Mouse (Mus musculus): Measurements from ENCODE around the gene Esyt1. TPM values are rescaled to one million over a fixed set of nuclear protein-coding genes. Genes with fewer than 3 reads are reported as not detected.

Gene Esyt1
- polyA plus RNA-seq, 1 experiment from 2014 or later: 10.9 TPM

- 64% methylated on average over 5 of the region's 5 CpGs for WGBS
- Histone ChIP-seq H3K4me1 (ENCODE audit: control insufficient read depth, insufficient read depth, low read length) (peaks cover 24% of the 10 kb centered on the region), H3K4me3 (replicated peaks; ENCODE audit: low read depth, low read length) (0 out of 2 replicates have a peak overlapping the region, but pooled peaks have one; percentile 81), H3K9ac (replicated peaks; ENCODE audit: low read length) (no peak overlapping the region; the same call in 1 of the 2 replicates), H3K27ac (replicated peaks; ENCODE audit: low read depth, low read length) (no peak overlapping the region), H3K9me3 (ENCODE audit: control insufficient read depth, low read length) (no peaks in the 10 kb centered on the region), H3K27me3 (ENCODE audit: control insufficient read depth, insufficient read depth, low read length) (no peaks in the 10 kb centered on the region), H3K4me2 (ENCODE audit: low read length) (no peak overlapping the region), H3K36me3 (ENCODE audit: control insufficient read depth, insufficient read depth, low read length) (peaks cover 60% of the 10 kb centered on the region)
- DNase-seq: no peak
- ATAC-seq (ENCODE audit: low FRiP score, low TSS enrichment): no peak
Observed at GRCm38 (mm10) chr10:128490912-128491311, 34.8 kb downstream of the Esyt1 start.

GRCm38 (mm10) chr10:128490232-128490631, 35.4 kb downstream of the Esyt1 start:
- H3K4me1 ChIP-seq (ENCODE audit: control insufficient read depth, insufficient read depth, low read length): peaks cover 24% of the 10 kb centered on the region
- ATAC-seq (ENCODE audit: low FRiP score, low TSS enrichment) (no peak), DNase-seq (no peak)
- H3K27me3 ChIP-seq (ENCODE audit: control insufficient read depth, insufficient read depth, low read length): no peaks in the 10 kb centered on the region
- H3K4me2 ChIP-seq (ENCODE audit: low read length): no peak overlapping the region
- H3K36me3 ChIP-seq (ENCODE audit: control insufficient read depth, insufficient read depth, low read length): peaks cover 67% of the 10 kb centered on the region
- WGBS: 77% methylated on average over 5 of the region's 5 CpGs
- no peaks in the 10 kb centered on the region for H3K9me3 ChIP-seq (ENCODE audit: control insufficient read depth, low read length)
- no peak overlapping the region for H3K9ac ChIP-seq (replicated peaks; ENCODE audit: low read length)
- no peak overlapping the region for H3K27ac ChIP-seq (replicated peaks; ENCODE audit: low read depth, low read length)
- no peak overlapping the region for H3K4me3 ChIP-seq (replicated peaks; ENCODE audit: low read depth, low read length)

DNA sequence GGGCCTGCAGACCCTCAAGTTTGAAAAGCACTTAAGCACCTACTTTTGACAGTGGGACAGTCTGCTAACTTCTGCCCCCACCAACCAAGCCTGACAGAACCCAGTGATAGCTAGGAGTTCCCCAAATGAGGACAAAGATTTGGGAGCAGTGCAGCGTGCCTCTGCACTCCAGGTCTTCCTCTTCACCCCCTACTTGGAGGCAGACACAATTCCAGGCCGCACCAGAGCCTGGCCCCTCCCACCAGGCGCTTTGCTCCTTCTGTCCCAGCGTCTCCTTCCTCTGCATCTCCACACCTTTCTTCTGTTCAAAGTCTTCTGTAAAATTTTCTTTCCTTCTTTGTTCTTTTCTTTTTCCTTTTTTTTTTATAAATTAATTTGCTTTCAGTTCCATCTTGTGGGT, 35.9 kb downstream of the Esyt1 start:
- Histone ChIP-seq H3K36me3 (ENCODE audit: control insufficient read depth, insufficient read depth, low read length) (peaks cover 70% of the 10 kb centered on the region), H3K27ac (replicated peaks; ENCODE audit: low read depth, low read length) (no peak overlapping the region), H3K27me3 (ENCODE audit: control insufficient read depth, insufficient read depth, low read length) (no peaks in the 10 kb centered on the region), H3K4me2 (ENCODE audit: low read length) (no peak overlapping the region), H3K9ac (replicated peaks; ENCODE audit: low read length) (no peak overlapping the region), H3K4me3 (replicated peaks; ENCODE audit: low read depth, low read length) (no peak overlapping the region), H3K9me3 (ENCODE audit: control insufficient read depth, low read length) (no peaks in the 10 kb centered on the region), H3K4me1 (ENCODE audit: control insufficient read depth, insufficient read depth, low read length) (peaks cover 21% of the 10 kb centered on the region)
- WGBS: 60% methylated on average over 4 of the region's 4 CpGs
- ATAC-seq (ENCODE audit: low FRiP score, low TSS enrichment): no peak
- DNase-seq: no peak

DNA sequence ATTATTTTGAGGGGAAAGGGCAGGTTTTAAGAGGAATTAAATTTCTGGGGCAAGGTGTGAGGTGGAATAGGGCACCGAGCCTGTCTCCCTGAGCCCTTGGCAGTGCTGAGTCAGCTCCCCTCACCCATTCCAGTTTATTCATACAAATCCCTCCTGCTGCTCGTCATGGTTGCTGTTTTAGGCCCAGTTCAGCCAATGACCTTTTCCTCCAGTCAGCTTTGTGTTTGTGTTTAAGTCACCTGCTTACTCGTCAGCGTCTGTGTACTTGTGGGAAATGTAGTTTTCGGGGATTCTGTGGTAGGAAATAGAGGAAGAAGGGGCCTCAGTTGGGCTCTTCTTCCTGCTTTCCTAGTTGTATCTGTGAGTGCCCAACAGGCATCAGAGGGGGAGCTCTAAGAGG, 36.3 kb downstream of the Esyt1 start:
- 73% methylated on average over 5 of the region's 5 CpGs for WGBS
- Histone ChIP-seq H3K27ac (replicated peaks; ENCODE audit: low read depth, low read length) (no peak overlapping the region), H3K9ac (replicated peaks; ENCODE audit: low read length) (no peak overlapping the region), H3K27me3 (ENCODE audit: control insufficient read depth, insufficient read depth, low read length) (no peaks in the 10 kb centered on the region), H3K9me3 (ENCODE audit: control insufficient read depth, low read length) (no peaks in the 10 kb centered on the region), H3K36me3 (ENCODE audit: control insufficient read depth, insufficient read depth, low read length) (peaks cover 71% of the 10 kb centered on the region), H3K4me2 (ENCODE audit: low read length) (no peak overlapping the region), H3K4me1 (ENCODE audit: control insufficient read depth, insufficient read depth, low read length) (peaks cover 17% of the 10 kb centered on the region), H3K4me3 (replicated peaks; ENCODE audit: low read depth, low read length) (no peak overlapping the region)
- ATAC-seq (ENCODE audit: low FRiP score, low TSS enrichment) (no peak), DNase-seq (peak; percentile 6)

GRCm38 (mm10) chr10:128488776-128489175, 36.9 kb downstream of the Esyt1 start:
- 87% methylated on average over 4 of the region's 4 CpGs for WGBS
- Histone ChIP-seq H3K4me2 (ENCODE audit: low read length) (no peak overlapping the region), H3K36me3 (ENCODE audit: control insufficient read depth, insufficient read depth, low read length) (peaks cover 77% of the 10 kb centered on the region), H3K4me3 (replicated peaks; ENCODE audit: low read depth, low read length) (no peak overlapping the region), H3K9me3 (ENCODE audit: control insufficient read depth, low read length) (no peaks in the 10 kb centered on the region), H3K4me1 (ENCODE audit: control insufficient read depth, insufficient read depth, low read length) (peaks cover 17% of the 10 kb centered on the region), H3K27ac (replicated peaks; ENCODE audit: low read depth, low read length) (no peak overlapping the region), H3K27me3 (ENCODE audit: control insufficient read depth, insufficient read depth, low read length) (no peaks in the 10 kb centered on the region), H3K9ac (replicated peaks; ENCODE audit: low read length) (no peak overlapping the region)
- no peak for DNase-seq
- no peak for ATAC-seq (ENCODE audit: low FRiP score, low TSS enrichment)

DNA sequence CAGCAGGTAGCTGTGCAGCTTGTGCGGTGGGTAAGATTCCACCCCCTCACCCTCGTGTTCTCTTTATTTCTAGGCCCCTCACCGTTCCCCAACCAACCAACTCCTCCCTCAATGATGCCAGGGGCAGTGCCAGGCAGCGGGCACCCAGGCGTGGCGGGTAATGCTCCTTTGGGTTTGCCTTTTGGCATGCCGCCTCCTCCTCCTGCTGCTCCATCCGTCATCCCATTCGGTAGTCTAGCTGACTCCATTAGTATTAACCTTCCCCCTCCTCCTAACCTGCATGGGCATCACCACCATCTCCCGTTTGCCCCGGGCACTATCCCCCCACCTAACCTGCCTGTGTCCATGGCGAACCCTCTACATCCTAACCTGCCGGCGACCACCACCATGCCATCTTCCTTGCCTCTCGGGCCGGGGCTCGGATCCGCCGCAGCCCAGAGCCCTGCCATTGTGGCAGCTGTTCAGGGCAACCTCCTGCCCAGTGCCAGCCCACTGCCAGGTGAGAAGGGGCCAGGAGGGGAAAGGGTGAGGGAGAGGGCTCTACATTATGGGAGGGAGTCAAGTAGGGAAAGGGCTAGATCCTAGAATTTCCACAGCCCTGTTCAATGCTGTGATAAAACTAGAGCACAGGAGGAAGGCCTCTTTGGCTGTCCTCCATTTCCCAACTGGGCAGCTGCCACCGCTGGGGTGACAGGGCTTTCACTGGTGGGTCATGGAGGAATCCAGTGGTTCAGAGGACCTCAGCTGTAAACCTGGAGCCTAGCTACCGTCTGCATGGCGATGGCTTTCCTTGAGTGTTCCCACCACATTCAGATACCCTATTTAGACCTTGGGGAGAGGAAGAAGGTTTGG, 37.6 kb downstream of the Esyt1 start:
- H3K36me3 ChIP-seq (ENCODE audit: control insufficient read depth, insufficient read depth, low read length): peaks cover 84% of the 10 kb centered on the region
- H3K4me3 ChIP-seq (replicated peaks; ENCODE audit: low read depth, low read length): no peak overlapping the region
- WGBS: 94% methylated on average over 22 of the region's 22 CpGs
- no peaks in the 10 kb centered on the region for H3K9me3 ChIP-seq (ENCODE audit: control insufficient read depth, low read length)
- ATAC-seq (ENCODE audit: low FRiP score, low TSS enrichment) (no peak), DNase-seq (no peak)
- no peak overlapping the region for H3K4me2 ChIP-seq (ENCODE audit: low read length)
- H3K27ac ChIP-seq (replicated peaks; ENCODE audit: low read depth, low read length): no peak overlapping the region
- no peaks in the 10 kb centered on the region for H3K27me3 ChIP-seq (ENCODE audit: control insufficient read depth, insufficient read depth, low read length)
- H3K4me1 ChIP-seq (ENCODE audit: control insufficient read depth, insufficient read depth, low read length): peaks cover 17% of the 10 kb centered on the region
- no peak overlapping the region for H3K9ac ChIP-seq (replicated peaks; ENCODE audit: low read length)

GRCm38 (mm10) chr10:128486370-128486769, 39.3 kb downstream of the Esyt1 start:
- Histone ChIP-seq H3K27me3 (ENCODE audit: control insufficient read depth, insufficient read depth, low read length) (no peaks in the 10 kb centered on the region), H3K36me3 (ENCODE audit: control insufficient read depth, insufficient read depth, low read length) (peaks cover 95% of the 10 kb centered on the region), H3K4me3 (replicated peaks; ENCODE audit: low read depth, low read length) (no peak overlapping the region), H3K9ac (replicated peaks; ENCODE audit: low read length) (no peak overlapping the region), H3K9me3 (ENCODE audit: control insufficient read depth, low read length) (no peaks in the 10 kb centered on the region), H3K27ac (replicated peaks; ENCODE audit: low read depth, low read length) (no peak overlapping the region), H3K4me2 (ENCODE audit: low read length) (no peak overlapping the region), H3K4me1 (ENCODE audit: control insufficient read depth, insufficient read depth, low read length) (peaks cover 5% of the 10 kb centered on the region)
- DNase-seq: no peak
- ATAC-seq (ENCODE audit: low FRiP score, low TSS enrichment): no peak
- WGBS: 94% methylated on average over 7 of the region's 7 CpGs

GRCm38 (mm10) chr10:128474366-128474765, 51.3 kb downstream of the Esyt1 start:
- DNase-seq: no peak
- ATAC-seq (ENCODE audit: low FRiP score, low TSS enrichment): no peak
- Histone ChIP-seq H3K9ac (replicated peaks; ENCODE audit: low read length) (no peak overlapping the region), H3K4me1 (ENCODE audit: control insufficient read depth, insufficient read depth, low read length) (no peaks in the 10 kb centered on the region), H3K36me3 (ENCODE audit: control insufficient read depth, insufficient read depth, low read length) (peaks cover 96% of the 10 kb centered on the region), H3K27me3 (ENCODE audit: control insufficient read depth, insufficient read depth, low read length) (no peaks in the 10 kb centered on the region), H3K4me2 (ENCODE audit: low read length) (no peak overlapping the region), H3K27ac (replicated peaks; ENCODE audit: low read depth, low read length) (no peak overlapping the region), H3K4me3 (replicated peaks; ENCODE audit: low read depth, low read length) (no peak overlapping the region), H3K9me3 (ENCODE audit: control insufficient read depth, low read length) (no peaks in the 10 kb centered on the region)
- 92% methylated on average over 12 of the region's 12 CpGs for WGBS

DNA sequence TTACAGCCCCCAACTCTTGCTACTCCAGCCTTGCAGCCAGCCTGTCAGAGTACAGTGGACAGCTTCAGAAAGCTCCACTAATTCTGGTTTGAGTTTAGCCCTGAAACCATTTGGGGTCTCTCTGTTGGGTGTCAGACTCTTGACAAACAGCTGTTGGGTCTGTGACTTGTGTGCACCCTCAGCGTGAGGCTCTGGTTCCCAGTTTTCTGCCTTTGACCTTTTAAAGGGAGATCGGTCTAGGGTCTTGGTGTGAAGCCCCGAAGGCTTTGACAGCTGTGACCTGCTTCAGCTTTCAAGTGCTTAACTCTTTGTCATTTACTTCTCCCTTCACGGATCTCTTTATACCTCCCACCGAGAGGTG, 65.4 kb downstream of the Esyt1 start:
- H3K9ac ChIP-seq (replicated peaks; ENCODE audit: low read length): peak overlapping the region; percentile 99
- H3K4me3 ChIP-seq (replicated peaks; ENCODE audit: low read depth, low read length): peak overlapping the region; percentile 90
- H3K36me3 ChIP-seq (ENCODE audit: control insufficient read depth, insufficient read depth, low read length): peaks cover 44% of the 10 kb centered on the region
- DNase-seq: peak; percentile 34
- no peaks in the 10 kb centered on the region for H3K9me3 ChIP-seq (ENCODE audit: control insufficient read depth, low read length)
- 0% methylated on average over 5 of the region's 5 CpGs for WGBS
- peaks cover 11% of the 10 kb centered on the region for H3K4me1 ChIP-seq (ENCODE audit: control insufficient read depth, insufficient read depth, low read length)
- peak overlapping the region; percentile 97 for H3K27ac ChIP-seq (replicated peaks; ENCODE audit: low read depth, low read length)
- no peak for ATAC-seq (ENCODE audit: low FRiP score, low TSS enrichment)
- H3K4me2 ChIP-seq (ENCODE audit: low read length): peak overlapping the region; percentile 93
- no peaks in the 10 kb centered on the region for H3K27me3 ChIP-seq (ENCODE audit: control insufficient read depth, insufficient read depth, low read length)
